Mouse (Mus musculus): ENCODE measurements at regions not wholly inside any gene's neighbourhood (a gene's known extent, or its start where the extent isn't known, plus 50 kb on each side); places are given as distances from the start of the nearest gene placed in this dataset.
"Not testable (repeated sequence)": the region's sequence is repeated elsewhere in the genome, so short reads cannot be mapped to it uniquely, and the experiment has no call there.

GRCm38 (mm10) chr12:117379103-117379850 is 137.0 kb upstream of the Rapgef5 start:
- DNase-seq, result no peak

GRCm38 (mm10) chr12:117380836-117381235 is 135.4 kb upstream of the Rapgef5 start:
- no peak for DNase-seq

- not testable (repeated sequence) for DNase-seq
Measured at GRCm38 (mm10) chr12:117382727-117383126, 133.6 kb upstream of the Rapgef5 start.

- DNase-seq, result peak; percentile 31
Measured at GRCm38 (mm10) chr12:117385072-117385666, 131.1 kb upstream of the Rapgef5 start.

GRCm38 (mm10) chr12:117385697-117386096 is 130.6 kb upstream of the Rapgef5 start:
- DNase-seq, result no peak

GRCm38 (mm10) chr12:117386957-117387356 is 129.3 kb upstream of the Rapgef5 start:
- no peak for DNase-seq

- no peak for DNase-seq
Measured at GRCm38 (mm10) chr12:117389516-117390347, 126.5 kb upstream of the Rapgef5 start.

- DNase-seq, result no peak
Measured at GRCm38 (mm10) chr12:117397512-117397911, 118.8 kb upstream of the Rapgef5 start.

GRCm38 (mm10) chr12:117403513-117404156 is 112.6 kb upstream of the Rapgef5 start:
- peak; percentile 26 for DNase-seq

GRCm38 (mm10) chr12:117404157-117404752 is 112.0 kb upstream of the Rapgef5 start:
- DNase-seq, result no peak

GRCm38 (mm10) chr12:117406832-117407231 is 109.4 kb upstream of the Rapgef5 start:
- DNase-seq, result no peak

- DNase-seq, result no peak
Measured at GRCm38 (mm10) chr12:117410604-117411003, 105.7 kb upstream of the Rapgef5 start.

GRCm38 (mm10) chr12:117412257-117412656 is 104.0 kb upstream of the Rapgef5 start:
- peak; percentile 4 for DNase-seq

- DNase-seq, result no peak
Measured at GRCm38 (mm10) chr12:117412779-117413505, 103.3 kb upstream of the Rapgef5 start.

- no peak for DNase-seq
Measured at GRCm38 (mm10) chr12:117414020-117414419, 102.3 kb upstream of the Rapgef5 start.

GRCm38 (mm10) chr12:117415146-117415545 is 101.1 kb upstream of the Rapgef5 start:
- DNase-seq, result no peak

- DNase-seq, result no peak
Measured at GRCm38 (mm10) chr12:117417991-117418390, 98.3 kb upstream of the Rapgef5 start.

GRCm38 (mm10) chr12:117422315-117422978 is 93.8 kb upstream of the Rapgef5 start:
- no peak for DNase-seq

GRCm38 (mm10) chr12:117425363-117426031 is 90.8 kb upstream of the Rapgef5 start:
- no peak for DNase-seq

GRCm38 (mm10) chr12:117427431-117427830 is 88.8 kb upstream of the Rapgef5 start:
- DNase-seq, result peak; percentile 14

- DNase-seq, result no peak
Measured at GRCm38 (mm10) chr12:117430886-117431285, 85.4 kb upstream of the Rapgef5 start.
